Mouse (Mus musculus) retina, postnatal 7 days (tissue): ENCODE results near the gene Olfr1120.
"Not testable (repeated sequence)": the region's sequence is repeated elsewhere in the genome, so short reads cannot be mapped to it uniquely, and the experiment has no call there.

ENCODE experiments used
- DNase-seq: peaks from one replicate; pipeline ENCODE4 v3.0.0-alpha.2; 2012; ENCODE audit warnings: low read depth, low spot score

Gene Olfr1120

DNA sequence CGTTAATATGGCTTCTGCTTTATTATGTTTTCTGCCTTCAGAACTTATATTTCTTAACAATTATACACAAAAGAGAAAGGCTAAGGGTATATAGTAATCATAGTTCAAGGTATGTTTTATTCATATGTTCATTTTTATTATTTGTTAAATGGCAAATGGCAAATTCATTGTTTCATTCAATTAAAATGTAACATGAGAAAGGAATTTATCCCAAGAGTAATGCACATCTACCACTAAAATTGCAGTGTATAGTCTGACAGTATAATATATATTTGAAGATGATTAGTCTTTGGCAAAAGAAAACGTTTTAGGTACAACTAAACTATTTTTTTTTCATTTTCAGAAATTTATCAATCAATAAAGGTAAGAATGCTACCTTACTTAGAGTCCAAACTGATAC lies at the start of gene Olfr1120:
TSS of gene Olfr1120 (plus strand) at position 301 of the 400 bp plus-strand sequence.
- no peak for DNase-seq

DNA sequence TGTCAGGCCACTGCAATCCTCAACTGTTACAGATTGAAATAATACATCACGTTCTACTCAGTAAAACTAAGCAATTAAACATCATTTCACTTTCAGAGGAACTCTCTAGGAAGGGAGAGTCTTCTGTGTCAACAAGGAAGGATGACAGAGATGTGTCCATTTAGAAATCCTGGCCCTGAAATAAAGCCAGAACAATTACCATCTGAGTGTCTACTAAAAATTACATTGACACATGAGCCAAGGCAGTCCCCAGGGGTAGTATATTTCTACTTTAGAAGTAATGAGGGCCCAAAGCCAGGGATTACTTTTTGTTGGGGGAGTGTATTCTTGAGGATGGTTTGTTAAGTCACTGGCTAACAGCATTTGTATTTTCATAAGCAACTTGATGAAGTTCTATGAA lies 47.3 kb upstream of the Olfr1120 start, which contains the start of gene Olfr1118:
TSS of gene Olfr1118 (plus strand) at position 301 of the 400 bp plus-strand sequence.
- no peak for DNase-seq

DNA sequence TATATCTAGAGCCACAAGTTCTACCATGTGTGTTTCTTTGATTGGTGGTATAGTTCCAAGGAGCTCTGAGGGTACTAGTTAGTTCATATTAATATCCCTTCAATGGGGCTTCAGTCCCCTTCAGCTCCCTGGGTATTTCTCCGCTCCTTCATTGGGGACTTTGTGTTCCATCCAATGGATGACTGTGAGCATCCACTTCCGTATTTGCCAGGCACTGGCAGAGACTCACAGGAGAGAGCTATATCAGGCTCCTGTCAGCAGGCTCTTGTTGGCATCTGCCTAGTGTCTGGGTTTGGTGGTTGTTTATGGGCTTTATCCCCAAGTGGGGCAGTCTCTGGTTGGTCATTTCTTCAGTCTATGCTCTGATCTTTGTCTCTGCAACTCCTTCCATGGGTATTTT lies 5.5 kb downstream of the Olfr1120 start:
- not testable (repeated sequence) for DNase-seq

DNA sequence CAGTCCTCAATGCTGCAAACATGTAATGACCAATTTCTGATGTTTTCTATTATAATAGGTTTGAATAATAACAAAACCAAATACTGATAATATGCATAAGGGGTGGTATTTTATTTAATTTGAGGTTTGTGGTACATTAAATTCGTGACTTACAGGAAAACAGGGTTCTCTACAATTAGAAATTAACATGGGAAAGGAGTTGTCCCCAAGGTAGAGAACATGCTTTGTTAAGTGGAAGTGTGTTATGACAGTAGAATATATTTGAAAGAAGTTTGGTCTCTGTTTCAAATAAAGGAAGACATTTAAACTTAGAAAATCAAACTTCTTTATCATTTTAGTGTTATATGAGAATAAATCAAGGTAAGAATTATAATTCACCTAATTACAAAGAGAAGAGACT lies 15.0 kb downstream of the Olfr1120 start, which contains the start of gene Olfr1121:
TSS of gene Olfr1121 (plus strand) at position 301 of the 400 bp plus-strand sequence.
- no peak for DNase-seq

DNA sequence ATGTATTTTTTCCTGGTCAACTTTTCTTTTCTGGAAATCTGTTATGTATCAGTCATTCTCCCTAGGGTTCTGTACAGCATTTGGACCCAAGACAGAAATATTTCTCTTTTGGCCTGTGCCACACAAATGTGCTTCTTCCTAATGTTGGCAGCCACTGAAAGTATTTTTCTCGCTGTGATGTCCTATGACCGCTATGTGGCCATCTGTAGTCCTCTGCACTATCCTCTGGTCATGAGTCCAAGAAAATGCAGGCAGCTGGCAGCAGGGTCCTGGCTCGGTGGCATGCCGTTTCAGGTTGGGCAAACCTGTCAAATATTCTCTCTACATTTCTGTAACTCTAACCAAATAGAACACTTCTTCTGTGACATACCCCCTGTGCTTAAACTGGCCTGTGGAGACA lies 17.1 kb downstream of the Olfr1120 start:
- no peak for DNase-seq

DNA sequence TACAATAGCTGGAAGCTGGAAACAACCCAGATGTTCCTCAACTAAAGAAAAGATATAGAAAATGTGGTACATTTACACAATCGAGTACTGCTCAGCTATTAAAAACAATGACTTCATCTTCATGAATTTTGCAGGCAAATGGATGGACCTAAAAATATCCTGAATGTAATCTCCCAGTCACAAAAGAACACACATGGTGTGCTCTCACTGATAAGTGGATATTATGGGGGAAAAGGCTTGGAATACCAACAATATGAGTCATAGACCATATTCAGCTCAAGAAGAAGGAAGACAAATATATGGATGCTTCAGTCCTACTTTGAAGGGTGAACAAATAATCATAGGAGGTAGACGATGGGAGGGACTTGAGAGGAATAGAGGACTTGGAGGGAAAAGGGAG lies 29.3 kb downstream of the Olfr1120 start:
- DNase-seq, result no peak

DNA sequence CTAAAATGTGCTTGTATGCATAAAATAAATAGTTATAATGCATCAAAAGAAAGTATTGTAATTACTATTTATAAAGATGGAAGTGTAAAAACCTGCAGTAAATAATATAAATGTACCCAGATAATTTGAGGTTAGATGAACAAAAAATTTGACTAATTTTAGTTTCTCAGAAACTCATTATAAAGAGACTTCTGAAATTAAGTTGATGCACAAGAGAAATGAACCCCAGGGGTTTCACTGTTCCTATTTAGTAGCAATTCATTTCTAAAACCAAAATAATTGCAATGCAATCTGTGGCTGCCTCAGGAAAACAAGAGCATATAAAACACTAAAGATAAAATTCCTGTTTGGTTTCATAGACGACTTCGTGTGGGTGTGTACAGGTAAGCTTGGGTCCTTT lies 30.9 kb downstream of the Olfr1120 start, which contains the start of gene Olfr1122:
TSS of gene Olfr1122 (plus strand) at position 301 of the 400 bp plus-strand sequence.
- no peak for DNase-seq

DNA sequence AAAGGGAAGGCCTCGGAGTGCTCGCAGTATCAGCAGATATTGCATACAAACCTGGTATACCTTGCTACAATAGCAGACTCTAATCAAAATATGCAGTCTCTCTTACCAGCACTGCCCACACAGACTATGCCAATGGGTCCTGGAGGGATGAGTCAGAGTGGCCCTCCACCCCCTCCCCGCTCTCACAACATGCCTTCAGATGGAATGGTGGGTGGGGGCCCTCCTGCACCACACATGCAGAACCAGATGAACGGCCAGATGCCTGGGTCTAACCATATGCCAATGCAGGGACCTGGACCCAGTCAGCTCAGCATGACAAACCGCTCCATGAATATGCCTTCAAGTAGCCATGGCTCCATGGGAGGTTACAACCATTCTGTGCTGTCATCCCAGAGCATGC lies 39.0 kb downstream of the Olfr1120 start:
- not testable (repeated sequence) for DNase-seq

DNA sequence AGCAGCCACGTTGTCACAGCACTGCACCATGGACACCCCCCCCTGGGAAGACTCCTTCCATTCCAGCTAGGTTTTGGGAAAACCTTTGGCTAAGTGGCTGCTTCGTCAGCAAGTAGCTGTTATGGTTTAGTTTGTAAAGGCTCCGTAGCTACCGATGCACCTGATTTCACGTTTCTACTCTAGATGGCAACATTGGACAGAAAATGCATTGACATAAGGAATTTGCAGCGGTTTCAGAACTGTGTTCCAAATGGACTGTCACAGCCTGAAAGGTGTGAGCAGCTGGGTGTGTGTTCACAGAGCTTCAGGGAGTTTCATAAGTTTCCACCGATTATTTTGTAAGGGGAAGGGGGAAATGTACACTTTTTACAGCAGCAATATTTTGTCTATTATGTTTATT lies 40.1 kb downstream of the Olfr1120 start:
- not testable (repeated sequence) for DNase-seq
